Mouse (Mus musculus): ENCODE data around the gene Usp6nl.

Usp6nl gene

DNA sequence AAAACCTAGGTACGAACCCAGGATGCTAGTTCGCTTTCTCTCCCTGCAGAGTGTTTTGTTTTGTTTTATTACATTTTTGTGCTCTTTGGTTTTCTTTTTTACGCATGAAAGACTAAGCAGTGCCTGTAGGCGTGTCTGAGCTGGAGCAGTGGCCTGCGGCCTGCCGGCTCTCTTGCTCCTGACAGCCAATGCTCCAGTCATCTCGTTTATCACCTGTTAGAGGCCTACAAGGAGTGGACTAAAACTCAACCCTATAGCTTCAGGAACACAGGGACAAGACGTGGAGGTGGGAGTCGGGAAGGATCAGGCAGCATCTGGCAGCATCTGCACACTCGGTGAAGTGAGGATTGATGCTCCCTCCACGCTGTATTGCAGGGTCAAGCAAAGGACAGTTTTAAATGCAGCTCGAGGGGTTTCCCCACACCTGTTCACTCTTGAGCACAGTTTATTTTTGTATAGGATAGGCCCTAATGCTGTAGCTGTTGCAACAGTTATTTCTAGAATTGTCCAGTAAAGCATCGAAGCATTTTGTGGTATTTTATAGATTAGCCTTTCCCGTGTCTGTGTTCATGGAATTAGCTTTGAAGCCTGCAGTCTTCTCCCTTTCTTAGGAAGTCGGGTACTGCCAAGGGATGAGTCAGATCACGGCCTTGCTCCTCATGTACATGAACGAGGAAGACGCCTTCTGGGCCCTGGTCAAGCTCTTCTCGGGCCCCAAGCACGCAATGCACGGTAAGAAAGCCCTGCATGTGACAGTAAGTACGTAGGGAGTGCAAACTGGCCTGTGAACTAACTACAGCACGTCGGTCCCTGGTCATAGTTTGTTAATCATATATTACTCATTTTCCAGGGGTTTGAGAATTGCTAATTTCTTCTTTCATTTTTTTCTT is 101.4 kb downstream of the Usp6nl start:
- DNase-seq = no peak

DNA sequence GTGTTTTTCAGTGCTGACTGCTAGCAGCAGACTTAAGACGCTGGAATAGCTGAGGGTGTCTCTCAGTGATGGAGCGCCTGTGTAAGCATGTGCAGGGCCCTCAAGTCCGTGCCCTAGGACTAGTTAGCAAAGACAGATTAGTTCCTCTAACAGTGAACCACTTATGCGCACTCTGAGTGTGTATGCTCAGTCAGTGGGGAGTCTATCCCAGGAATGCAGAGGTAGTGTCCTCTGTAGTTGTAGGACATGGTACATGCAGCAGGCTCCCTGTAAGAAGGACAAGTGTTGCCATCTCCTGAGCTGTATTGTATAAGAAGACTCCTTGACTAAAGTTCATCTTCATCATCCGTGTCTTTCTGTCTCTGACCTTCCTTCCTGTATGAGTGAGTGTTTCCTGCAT is 102.4 kb downstream of the Usp6nl start:
- DNase-seq = no peak

- DNase-seq = no peak
These were observed 113.9 kb downstream of the Usp6nl start for GRCm38 (mm10) chr2:6436085-6436950.

DNA sequence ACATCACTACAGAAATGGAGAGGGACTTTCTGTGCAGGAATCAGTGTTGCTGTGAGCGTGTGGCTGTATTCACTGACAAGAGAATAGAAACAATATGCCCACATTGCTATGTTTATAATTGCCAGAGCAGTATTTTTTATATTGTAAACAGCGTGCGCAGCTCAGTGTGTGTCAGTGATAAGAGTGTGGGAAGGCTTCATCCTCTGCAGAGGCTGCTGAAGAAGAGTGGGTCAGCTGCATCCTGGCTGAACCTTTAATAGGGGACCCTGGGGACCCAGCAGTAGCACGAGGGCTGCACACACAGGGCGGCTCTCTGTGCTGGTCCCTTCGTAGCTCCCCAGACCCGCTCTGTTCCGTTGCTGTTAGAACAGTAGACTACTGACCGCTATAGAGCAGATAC is 119.2 kb downstream of the Usp6nl start:
- no peak for DNase-seq

DNA sequence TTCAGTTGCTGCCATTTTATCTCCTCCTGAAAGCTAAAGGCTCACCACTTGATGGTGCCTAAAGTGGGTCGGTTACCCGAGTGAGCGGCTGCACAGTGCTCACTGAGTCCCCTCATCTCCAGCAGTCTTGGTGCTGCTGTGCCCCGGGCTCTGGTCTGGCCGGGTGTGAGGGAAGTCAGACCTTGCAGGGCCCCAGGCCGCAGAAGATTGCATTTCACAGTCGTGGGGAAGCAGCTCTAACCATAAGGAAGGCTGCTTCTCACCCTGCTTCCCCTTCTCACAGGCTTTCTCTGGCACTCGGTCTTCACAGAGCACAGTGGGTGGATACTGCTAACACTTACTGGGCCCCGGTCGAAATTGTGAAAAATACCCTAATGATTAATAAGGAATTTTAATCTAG is 119.8 kb downstream of the Usp6nl start:
- no peak for DNase-seq

DNA sequence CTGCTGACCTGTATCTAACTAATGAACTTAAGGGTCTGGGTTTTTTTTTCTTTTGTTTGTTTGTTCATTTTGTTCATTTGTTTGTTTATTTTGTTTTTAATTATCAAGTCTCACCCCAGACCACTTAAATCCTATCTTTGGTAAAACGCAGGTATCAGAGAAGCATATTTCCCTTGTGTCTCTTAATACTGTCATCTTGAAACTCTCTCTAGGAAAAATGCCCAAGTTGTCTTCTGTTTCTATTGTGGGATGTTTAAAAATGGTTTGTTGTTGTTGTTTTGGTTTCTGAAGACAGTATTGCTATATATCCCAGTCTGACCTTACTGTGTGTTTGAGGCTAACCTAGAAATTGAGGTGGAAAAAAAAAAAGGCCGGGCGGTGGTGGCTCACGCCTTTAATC is 121.5 kb downstream of the Usp6nl start:
- DNase-seq = no peak

DNA sequence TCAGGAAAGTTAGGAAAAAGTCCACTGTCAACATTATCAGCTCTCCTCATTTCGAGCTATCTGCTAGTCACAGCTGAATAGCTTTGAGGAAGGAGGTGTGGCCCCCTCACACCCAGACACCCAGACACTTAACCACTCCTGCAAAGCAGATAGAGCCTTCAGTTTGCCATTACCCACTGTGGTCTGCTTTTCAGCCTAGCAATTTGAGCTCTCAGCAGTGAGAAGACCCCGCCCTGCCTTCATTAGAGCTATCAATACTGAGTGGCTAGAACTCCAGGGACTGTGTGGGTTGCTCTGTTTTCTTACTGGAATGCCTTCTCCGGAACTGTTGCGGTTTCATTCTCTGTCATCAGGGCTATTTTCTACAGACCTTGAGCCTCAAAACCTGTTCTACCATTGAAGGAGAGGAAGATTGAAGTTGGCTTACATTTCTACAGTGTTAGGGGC is 122.3 kb downstream of the Usp6nl start:
- no peak for DNase-seq

DNA sequence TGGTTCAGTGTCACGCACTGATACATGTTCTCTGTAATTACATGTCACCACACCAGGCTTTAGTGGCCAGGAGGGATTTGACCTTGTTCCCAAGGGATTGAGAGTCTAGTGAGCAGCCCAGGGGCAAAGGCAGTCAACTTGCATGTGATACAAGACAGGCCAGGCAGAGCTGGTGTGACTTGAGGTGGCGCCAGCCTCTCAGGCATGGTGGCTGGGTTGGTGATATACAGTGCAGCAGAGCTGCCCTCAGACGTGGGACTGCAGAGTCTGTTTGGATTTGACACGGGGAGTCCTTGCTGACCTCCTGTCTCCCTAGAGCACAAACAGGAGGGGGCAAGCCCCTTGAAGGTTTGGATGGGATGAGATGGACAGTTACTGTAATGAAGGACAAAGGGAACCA is 123.4 kb downstream of the Usp6nl start:
- DNase-seq = no peak

DNA sequence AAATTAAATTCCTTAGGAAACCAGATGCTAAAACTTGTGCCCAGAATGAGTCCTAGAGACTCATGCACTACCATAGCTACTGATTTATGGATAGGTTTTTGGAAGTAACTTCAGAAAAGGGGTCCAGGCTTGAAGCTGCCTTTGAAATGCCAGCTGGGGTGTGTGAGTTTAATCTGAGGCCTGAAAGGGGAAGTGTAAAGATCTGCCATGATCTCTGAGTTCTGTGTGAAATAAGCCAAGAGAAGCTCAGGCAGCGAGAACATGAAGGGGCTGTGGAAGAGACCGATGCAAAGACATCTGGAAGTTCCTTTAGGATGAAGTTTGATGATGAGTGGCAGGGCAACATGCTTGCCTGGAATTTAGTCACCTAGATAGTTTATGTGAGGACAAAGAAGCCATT is 126.4 kb downstream of the Usp6nl start:
- no peak for DNase-seq

- no peak for DNase-seq
These were observed 127.2 kb downstream of the Usp6nl start for GRCm38 (mm10) chr2:6449656-6450055.

GRCm38 (mm10) chr2:6450544-6450943 is 128.1 kb downstream of the Usp6nl start:
- no peak for DNase-seq

- DNase-seq = no peak
These were observed 132.6 kb downstream of the Usp6nl start for GRCm38 (mm10) chr2:6454941-6455516.

- DNase-seq = no peak
These were observed 137.0 kb downstream of the Usp6nl start for GRCm38 (mm10) chr2:6459282-6460047.

DNA sequence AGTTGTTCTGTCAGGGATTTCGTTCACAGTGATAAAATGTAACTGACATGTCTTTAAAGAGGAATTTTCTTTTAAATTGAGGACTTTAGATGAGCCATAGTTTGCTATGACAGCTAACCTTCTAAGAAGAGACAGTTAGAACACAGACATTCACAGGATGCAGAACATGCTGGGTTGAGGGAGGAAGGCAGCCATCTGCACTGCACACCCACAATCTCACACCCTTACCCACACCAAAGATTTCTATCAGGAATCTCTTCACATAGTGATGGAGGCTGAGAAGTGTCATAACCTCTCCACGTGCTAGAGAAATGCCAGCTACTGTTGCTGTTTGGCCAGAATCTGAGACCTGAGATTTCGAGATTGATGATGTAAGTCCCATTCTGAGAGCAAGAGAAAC is 139.8 kb downstream of the Usp6nl start:
- no peak for DNase-seq

GRCm38 (mm10) chr2:6463772-6464661 is 141.6 kb downstream of the Usp6nl start:
- no peak for DNase-seq

DNA sequence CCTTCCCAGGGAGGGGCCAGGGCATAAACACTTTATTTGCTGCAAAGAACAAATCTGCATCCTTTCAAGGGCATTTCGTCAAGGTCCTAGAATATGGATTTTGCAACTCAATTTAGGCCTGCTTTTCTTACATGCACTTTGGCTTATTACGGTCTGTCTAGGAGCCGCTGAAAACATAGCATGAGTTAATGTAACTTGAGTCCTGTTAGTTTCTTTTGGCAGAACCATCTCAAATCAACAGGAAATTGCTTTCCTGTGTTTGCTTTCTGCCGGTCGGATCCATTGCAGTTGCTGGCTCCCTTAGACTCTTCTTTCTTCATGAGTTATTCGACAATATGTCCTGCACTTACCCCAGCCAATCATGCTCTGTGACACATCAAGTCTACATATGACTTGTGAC is 143.9 kb downstream of the Usp6nl start:
- DNase-seq = no peak

DNA sequence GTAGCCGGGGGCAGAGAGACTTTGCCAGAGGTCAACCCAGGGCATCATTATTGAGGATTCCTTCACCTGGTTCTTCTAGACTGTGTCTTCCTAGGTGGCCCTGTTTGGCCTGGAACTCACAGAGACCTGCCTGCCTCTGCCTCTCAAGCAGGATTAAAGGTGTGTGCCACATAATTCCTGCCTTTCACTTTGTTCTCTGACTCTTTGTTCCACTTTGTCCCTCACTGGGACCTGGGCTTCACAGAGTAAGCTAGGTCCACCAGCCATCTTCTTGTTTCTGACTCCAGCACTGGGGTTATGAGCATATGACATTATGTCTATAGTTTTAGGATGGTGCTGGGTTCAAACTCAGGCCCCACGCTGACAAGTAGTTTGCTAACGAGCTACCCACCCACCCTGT is 144.9 kb downstream of the Usp6nl start:
- no peak for DNase-seq

- DNase-seq = peak; percentile 56
These were observed 146.7 kb downstream of the Usp6nl start for GRCm38 (mm10) chr2:6469164-6469563.

GRCm38 (mm10) chr2:6471110-6471611 is 148.7 kb downstream of the Usp6nl start:
- DNase-seq = no peak

DNA sequence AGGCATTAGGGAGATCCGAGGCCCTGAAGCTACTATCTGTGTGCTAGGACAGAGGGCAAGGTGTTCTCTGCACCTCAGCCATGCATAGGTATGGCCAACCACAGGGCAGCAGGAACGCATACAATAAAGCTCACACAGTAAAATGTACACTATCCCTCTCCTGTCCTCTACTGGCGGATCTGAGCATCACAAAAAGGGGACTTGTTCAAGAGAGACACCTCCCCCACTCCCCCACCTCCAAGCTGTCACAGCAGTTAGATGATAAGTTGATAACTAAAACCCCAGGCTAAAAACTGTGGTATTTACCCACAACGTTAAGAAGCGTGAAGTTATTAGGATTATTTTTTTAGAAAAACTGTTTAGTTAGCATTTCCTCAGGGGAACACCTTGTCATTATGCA is 151.4 kb downstream of the Usp6nl start:
- DNase-seq = no peak

DNA sequence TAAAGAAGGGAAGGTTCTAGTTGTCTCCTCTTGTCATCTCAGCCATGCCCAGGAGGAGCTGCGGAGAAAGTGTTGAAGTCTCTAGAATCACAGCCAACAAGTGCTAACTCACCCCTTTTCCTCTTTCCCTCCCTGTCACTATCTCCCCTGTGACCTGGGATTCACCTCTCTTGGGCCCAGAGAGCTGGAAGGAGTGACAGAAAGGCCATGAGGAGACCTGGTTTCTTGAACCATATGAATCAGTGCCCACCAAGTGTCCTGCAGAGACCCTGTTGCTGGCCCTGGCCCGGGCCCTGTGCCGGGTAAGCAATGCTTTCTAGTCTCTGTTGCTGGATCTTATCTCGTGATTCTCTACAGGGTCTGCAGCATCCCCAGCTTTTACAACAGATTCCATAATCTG is 155.4 kb downstream of the Usp6nl start:
- no peak for DNase-seq
